Mouse (Mus musculus) MEL (cell line): ENCODE data around the gene Tssk4. TPM values are rescaled to one million over a fixed set of nuclear protein-coding genes. Genes with fewer than 3 reads are reported as not detected.

ENCODE experiments used
- DNase-seq: peaks from one replicate; pipeline ENCODE4 v3.0.0; 2011; ENCODE audit warnings: low read depth, low spot score
- H3K27ac ChIP-seq: 2 replicates; pipeline ENCODE4 v1.5.1; 2012; ENCODE audit warnings: low read depth, mild to moderate bottlenecking, control low read depth, low read length, moderate library complexity; ENCODE audit not compliant: control insufficient read depth
- H3K27me3 ChIP-seq, 2 experiments: fragments of 150-350 bp in 1 of 2; sonication (generic) in 1 of 2; 2 replicates each; pipeline ENCODE4 v1.6.1; 2012; ENCODE audit warnings: low read length in 2 of 2, mild to moderate bottlenecking in 2 of 2, improper control_type of control experiment in 1 of 2, moderate library complexity in 1 of 2; ENCODE audit not compliant: insufficient read depth in 2 of 2, control insufficient read depth in 1 of 2
- H3K36me3 ChIP-seq, 2 experiments: 2 replicates each; pipeline ENCODE4 v1.6.1; 2012 to 2014; ENCODE audit warnings: low read length in 2 of 2, improper control_type of control experiment in 1 of 2, inconsistent platforms in 1 of 2, mild to moderate bottlenecking in 1 of 2; ENCODE audit not compliant: insufficient read depth in 2 of 2, control insufficient read depth in 1 of 2
- H3K4me1 ChIP-seq, 2 experiments: fragments of 150-350 bp in 1 of 2; sonication (generic) in 1 of 2; 2 replicates each; pipeline ENCODE4 v1.6.1; 2012; ENCODE audit warnings: low read length in 2 of 2, improper control_type of control experiment in 1 of 2, mild to moderate bottlenecking in 1 of 2; ENCODE audit not compliant: insufficient read depth in 2 of 2, control insufficient read depth in 1 of 2
- H3K4me3 ChIP-seq, 2 experiments: fragments of 150-350 bp in 1 of 2; sonication (generic) in 1 of 2; 2 replicates each; pipeline ENCODE4 v1.5.1; 2012; ENCODE audit warnings: low read depth in 2 of 2, low read length in 2 of 2, mild to moderate bottlenecking in 2 of 2, moderate library complexity in 2 of 2, control low read depth in 1 of 2, improper control_type of control experiment in 1 of 2; ENCODE audit not compliant: control insufficient read depth in 1 of 2, insufficient read depth in 1 of 2
- H3K79me2 ChIP-seq: 2 replicates; pipeline ENCODE4 v1.6.1; 2012; ENCODE audit warnings: mild to moderate bottlenecking, low read length, moderate library complexity; ENCODE audit not compliant: control insufficient read depth, poor library complexity, insufficient read depth
- H3K9ac ChIP-seq: 2 replicates; pipeline ENCODE4 v1.6.1; 2012; ENCODE audit warnings: low read depth, mild to moderate bottlenecking, control low read depth, low read length, moderate library complexity; ENCODE audit not compliant: control insufficient read depth, poor library complexity, severe bottlenecking
- H3K9me3 ChIP-seq: fragments of 150-350 bp; sonication (generic); replicated peaks from 2 replicates; pipeline ENCODE4 v1.6.1; 2012; ENCODE audit warnings: mild to moderate bottlenecking, low read length, improper control_type of control experiment, moderate library complexity; ENCODE audit not compliant: insufficient read depth
- CTCF ChIP-seq, 3 experiments: IDR thresholded peaks in 2 of 3; conservative IDR thresholded peaks in 1 of 3; 2 replicates each; pipeline ENCODE4 v1.5.1; 2011 to 2012; ENCODE audit warnings: low read length in 3 of 3, low read depth in 2 of 3, mild to moderate bottlenecking in 2 of 3, improper control_type of control experiment in 1 of 3, inconsistent platforms in 1 of 3, mixed read lengths in 1 of 3, moderate library complexity in 1 of 3; ENCODE audit not compliant: control insufficient read depth in 1 of 3, insufficient read depth in 1 of 3, poor library complexity in 1 of 3, severe bottlenecking in 1 of 3
- EP300 ChIP-seq, 2 experiments: IDR thresholded peaks; 2 replicates each; pipeline ENCODE4 v1.6.1; 2011; ENCODE audit warnings: improper control_type of control experiment in 2 of 2, low read length in 2 of 2, low read depth in 1 of 2, mild to moderate bottlenecking in 1 of 2
- GABPA ChIP-seq: IDR thresholded peaks from 2 replicates; pipeline ENCODE4 v1.6.1; 2012; ENCODE audit warnings: low read depth, mild to moderate bottlenecking, inconsistent platforms, low read length, improper control_type of control experiment, moderate library complexity
- JUND ChIP-seq: IDR thresholded peaks from 2 replicates; pipeline ENCODE4 v1.6.1; 2011; ENCODE audit warnings: low read depth, mild to moderate bottlenecking, improper control_type of control experiment, low read length
- MAX ChIP-seq: IDR thresholded peaks from 2 replicates; pipeline ENCODE4 v1.6.1; 2011; ENCODE audit warnings: low read length, improper control_type of control experiment
- MXI1 ChIP-seq: IDR thresholded peaks from 2 replicates; pipeline ENCODE4 v1.6.1; 2011; ENCODE audit warnings: mild to moderate bottlenecking, low read depth, low read length, improper control_type of control experiment
- MYC ChIP-seq: IDR thresholded peaks from 2 replicates; pipeline ENCODE4 v1.6.1; 2011; ENCODE audit warnings: low read depth, mild to moderate bottlenecking, low read length, improper control_type of control experiment, moderate library complexity
- NRF1 ChIP-seq: IDR thresholded peaks from 2 replicates; pipeline ENCODE4 v1.6.1; 2014; ENCODE audit warnings: low read depth, mild to moderate bottlenecking, inconsistent platforms, low read length, improper control_type of control experiment, moderate library complexity; ENCODE audit not compliant: poor library complexity, insufficient read depth, severe bottlenecking
- POLR2A ChIP-seq, 2 experiments: IDR thresholded peaks; 2 replicates each; pipeline ENCODE4 v1.6.1; 2011 to 2012; ENCODE audit warnings: low read length in 2 of 2, mild to moderate bottlenecking in 2 of 2, control low read depth in 1 of 2, improper control_type of control experiment in 1 of 2, low read depth in 1 of 2, moderate library complexity in 1 of 2; ENCODE audit not compliant: control insufficient read depth in 1 of 2, insufficient read depth in 1 of 2, poor library complexity in 1 of 2
- RAD21 ChIP-seq: IDR thresholded peaks from 2 replicates; pipeline ENCODE4 v1.6.1; 2011; ENCODE audit warnings: mild to moderate bottlenecking, low read depth, low read length, improper control_type of control experiment
- RCOR1 ChIP-seq: IDR thresholded peaks from 2 replicates; pipeline ENCODE4 v1.6.1; 2012; ENCODE audit warnings: low read depth, mild to moderate bottlenecking, inconsistent platforms, low read length, improper control_type of control experiment
- SIN3A ChIP-seq: IDR thresholded peaks from 2 replicates; pipeline ENCODE4 v1.6.1; 2012; ENCODE audit warnings: low read length, improper control_type of control experiment, inconsistent platforms
- SMC3 ChIP-seq: IDR thresholded peaks from 2 replicates; pipeline ENCODE4 v1.6.1; 2011; ENCODE audit warnings: low read depth, low read length, improper control_type of control experiment
- TAL1 ChIP-seq: IDR thresholded peaks from 2 replicates; pipeline ENCODE4 v1.6.1; 2012; ENCODE audit warnings: mild to moderate bottlenecking, inconsistent platforms, low read length, moderate library complexity, mixed read lengths
- TBP ChIP-seq: IDR thresholded peaks from 2 replicates; pipeline ENCODE4 v1.8.0; 2011; ENCODE audit warnings: low read depth, low read length, improper control_type of control experiment
- TCF12 ChIP-seq: IDR thresholded peaks from 2 replicates; pipeline ENCODE4 v1.6.1; 2014; ENCODE audit warnings: low read depth, mild to moderate bottlenecking, inconsistent platforms, low read length, improper control_type of control experiment, moderate library complexity
- USF1 ChIP-seq: IDR thresholded peaks from 2 replicates; pipeline ENCODE4 v1.6.1; 2014; ENCODE audit warnings: low read depth, mild to moderate bottlenecking, inconsistent platforms, low read length, improper control_type of control experiment, moderate library complexity
- ZC3H11A ChIP-seq: IDR thresholded peaks from 2 replicates; pipeline ENCODE4 v1.6.1; 2012; ENCODE audit warnings: low read depth, mild to moderate bottlenecking, inconsistent platforms, low read length, improper control_type of control experiment
- ZKSCAN1 ChIP-seq: IDR thresholded peaks from 2 replicates; pipeline ENCODE4 v1.6.1; 2012; ENCODE audit warnings: low read depth, mild to moderate bottlenecking, inconsistent platforms, low read length, improper control_type of control experiment, moderate library complexity
- ZNF384 ChIP-seq: IDR thresholded peaks from 2 replicates; pipeline ENCODE4 v1.6.1; 2012; ENCODE audit warnings: low read depth, mild to moderate bottlenecking, inconsistent platforms, low read length, improper control_type of control experiment
- polyA plus RNA-seq, 2 experiments: library from polyadenylated mRNA; stranded (reverse) in 1 of 2; unstranded in 1 of 2; fragments of >175 nt in 1 of 2; fragments of >200 nt in 1 of 2; gene quantifications; 2 replicates each; pipeline versions ENCODE4 v1.2.1 to v1.2.4; 2012; ENCODE audit warnings: low replicate concordance in 2 of 2, low read depth in 1 of 2; ENCODE audit not compliant: insufficient read length in 2 of 2, insufficient read depth in 1 of 2, missing spikeins in 1 of 2
- total RNA-seq: library from RNA; depleted of rRNA; stranded (reverse); fragments of 300-350 nt; gene quantifications from 2 replicates; pipeline ENCODE4 v1.2.3, GENCODE M21; 2012

Tssk4 gene
- total and polyA plus RNA-seq, 3 experiments = 0.08 to 0.40 TPM; not detected in 1

GRCm38 (mm10) chr14:55629312-55629711 lies 20.7 kb upstream of the Tssk4 start:
- Histone ChIP-seq H3K9ac (no peak overlapping the region), H3K9me3 (no peaks in the 10 kb centered on the region), H3K79me2 (no peaks in the 10 kb centered on the region), H3K4me1 (no peaks in the 10 kb centered on the region), H3K4me3 (no peak overlapping the region), H3K36me3 (no peaks in the 10 kb centered on the region; a peak in 1 of 4 replicates), H3K27me3 (no peaks in the 10 kb centered on the region), H3K27ac (no peak overlapping the region)
- no peak for TF ChIP-seq MAX
- TF ChIP-seq SMC3 = peak; percentile 73
- TF ChIP-seq TBP = no peak
- TF ChIP-seq EP300 (IDR thresholded peaks at IDR 0.05; ENCODE audit: low read depth in 1 of 2, low read length in 2 of 2) = no peak
- TF ChIP-seq CTCF (IDR thresholded peaks at IDR 0.05 in 2 of 3, conservative IDR thresholded peaks at IDR 0.05 in 1 of 3; ENCODE audit: control insufficient read depth in 1 of 3, insufficient read depth in 1 of 3, low read depth in 2 of 3, low read length in 3 of 3, poor library complexity in 1 of 3, severe bottlenecking in 1 of 3) = peak; percentile 76 to 94 (median 87)
- TF ChIP-seq ZNF384 = no peak
- no peak for TF ChIP-seq USF1
- no peak for TF ChIP-seq JUND
- peak; percentile 43 for TF ChIP-seq ZC3H11A
- no peak for TF ChIP-seq TAL1
- peak; percentile 40 for TF ChIP-seq RAD21
- no peak for TF ChIP-seq MYC
- no peak for TF ChIP-seq NRF1
- peak; percentile 56 for DNase-seq

GRCm38 (mm10) chr14:55634874-55635522 lies 15.0 kb upstream of the Tssk4 start:
- H3K9ac ChIP-seq = peak overlapping the region; percentile 86
- peaks cover 2% of the 10 kb centered on the region in 2 experiments; a peak in 3 of 4 replicates for H3K36me3 ChIP-seq
- no peaks in the 10 kb centered on the region for H3K4me1 ChIP-seq
- TF ChIP-seq SMC3 (peak; percentile 10; the same call in 1 of the 2 replicates), JUND (no peak), EP300 (IDR thresholded peaks at IDR 0.05; ENCODE audit: low read depth in 1 of 2, low read length in 2 of 2) (no peak), TCF12 (no peak), NRF1 (no peak), SIN3A (no peak), MYC (no peak), ZKSCAN1 (no peak), POLR2A (IDR thresholded peaks at IDR 0.05; ENCODE audit: control insufficient read depth in 1 of 2, insufficient read depth in 1 of 2, low read depth in 1 of 2, low read length in 2 of 2, poor library complexity in 1 of 2) (no peak), GABPA (no peak), RCOR1 (peak; percentile 53; the same call in 1 of the 2 replicates), MXI1 (no peak), TAL1 (no peak)
- TF ChIP-seq, all 39 proteins: peak for 2
- Histone ChIP-seq H3K27ac (peak overlapping the region; percentile 58), H3K9me3 (no peaks in the 10 kb centered on the region), H3K4me3 (peak overlapping the region; percentile 64 to 83), H3K79me2 (peaks cover 7% of the 10 kb centered on the region), H3K27me3 (no peaks in the 10 kb centered on the region)
- peak; percentile 64 for DNase-seq
